Mouse (Mus musculus) forebrain, embryonic 14.5 days (tissue): Measurements from ENCODE around the gene Rnaseh2b. TPM values are rescaled to one million over a fixed set of nuclear protein-coding genes. Genes with fewer than 3 reads are reported as not detected.
A peak's percentile ranks its signal among the peaks of the same experiment; 100 is the strongest.

ENCODE experiments used
- ATAC-seq: fragments of 200-750 bp; cut with Nextera tagmentation; 2 replicates; pipeline ENCODE4 v1.8.0; 2017; ENCODE audit warnings: mild to moderate bottlenecking, moderate library complexity
- DNase-seq: peaks from one replicate; pipeline ENCODE4 v3.0.0-alpha.2; 2015; ENCODE audit warnings: low spot score
- H3K27ac ChIP-seq: fragments of 300-500 bp; sonication (generic); 2 replicates; pipeline ENCODE4 v1.5.1; 2014; ENCODE audit warnings: low read depth, mild to moderate bottlenecking, control low read depth, low read length, moderate library complexity
- H3K27me3 ChIP-seq: fragments of 300-500 bp; sonication (generic); replicated peaks from 2 replicates; pipeline ENCODE4 v1.6.1; 2014; ENCODE audit warnings: low read length, control low read depth, mixed read lengths; ENCODE audit not compliant: control insufficient read depth, insufficient read depth
- H3K36me3 ChIP-seq: fragments of 300-500 bp; sonication (generic); 2 replicates; pipeline ENCODE4 v1.6.1; 2014; ENCODE audit warnings: low read length, control low read depth; ENCODE audit not compliant: control insufficient read depth, insufficient read depth
- H3K4me1 ChIP-seq: fragments of 300-500 bp; sonication (generic); 2 replicates; pipeline ENCODE4 v1.6.1; 2014; ENCODE audit warnings: antibody characterized with exemption, low read length, control low read depth; ENCODE audit not compliant: control insufficient read depth, insufficient read depth
- H3K4me2 ChIP-seq: fragments of 300-500 bp; sonication (generic); 2 replicates; pipeline ENCODE4 v1.6.1; 2014; ENCODE audit warnings: mild to moderate bottlenecking, control low read depth, low read length
- H3K4me3 ChIP-seq: fragments of 300-500 bp; sonication (generic); 2 replicates; pipeline ENCODE4 v1.5.1; 2014; ENCODE audit warnings: low read depth, low read length, control low read depth
- H3K9ac ChIP-seq: fragments of 300-500 bp; sonication (generic); 2 replicates; pipeline ENCODE4 v1.6.1; 2014; ENCODE audit warnings: mild to moderate bottlenecking, low read length, control low read depth, moderate library complexity
- H3K9me3 ChIP-seq: fragments of 300-500 bp; sonication (generic); replicated peaks from 2 replicates; pipeline ENCODE4 v1.6.1; 2016; ENCODE audit warnings: low read length, control low read depth, mixed read lengths; ENCODE audit not compliant: control insufficient read depth
- WGBS: fragments of 180-500 bp; shearing (Covaris S2); extraction: QIAGEN DNeasy Blood & Tissue Kit; methylation state at CpG from one replicate; pipeline ENCODE4 v1.1.7; 2014; 5-methylcytosine and 5-hydroxymethylcytosine counted together
- polyA plus RNA-seq: library from polyadenylated mRNA; unstranded; fragments of >200 nt; fragmentation: Nextera tagmentation; extraction: Ambion mirVana; gene quantifications from 2 replicates; pipeline ENCODE4 v1.2.1, GENCODE M21; 2014

The Rnaseh2b gene
- polyA plus RNA-seq, 1 experiment from 2014 or later, result 82.6 TPM

- peak; percentile 59 for DNase-seq
- H3K4me1 ChIP-seq, result peaks cover 19% of the 10 kb centered on the region
- H3K9ac ChIP-seq, result no peak overlapping the region
- peak overlapping the region; percentile 18; the same call in 1 of the 2 replicates for H3K27ac ChIP-seq
- H3K36me3 ChIP-seq, result no peaks in the 10 kb centered on the region
- H3K9me3 ChIP-seq, result no peaks in the 10 kb centered on the region
- no peaks in the 10 kb centered on the region for H3K27me3 ChIP-seq
- no peak overlapping the region for H3K4me3 ChIP-seq
- 21% methylated on average over 2 of the region's 2 CpGs for WGBS
- ATAC-seq, result no peak
- H3K4me2 ChIP-seq, result no peak overlapping the region
Observed at GRCm38 (mm10) chr14:62327171-62327570, 34.8 kb downstream of the Rnaseh2b start.

- no peak overlapping the region for H3K27ac ChIP-seq
- H3K9ac ChIP-seq, result no peak overlapping the region
- peaks cover 19% of the 10 kb centered on the region for H3K4me1 ChIP-seq
- no peaks in the 10 kb centered on the region for H3K36me3 ChIP-seq
- no peak for ATAC-seq
- 47% methylated on average over 6 of the region's 6 CpGs for WGBS
- H3K4me3 ChIP-seq, result no peak overlapping the region
- no peak for DNase-seq
- no peak overlapping the region for H3K4me2 ChIP-seq
- H3K9me3 ChIP-seq, result no peaks in the 10 kb centered on the region
- no peaks in the 10 kb centered on the region for H3K27me3 ChIP-seq
Observed at GRCm38 (mm10) chr14:62328606-62329005, 36.2 kb downstream of the Rnaseh2b start.

- Histone ChIP-seq H3K36me3 (no peaks in the 10 kb centered on the region), H3K27me3 (no peaks in the 10 kb centered on the region), H3K9ac (no peak overlapping the region), H3K4me1 (peaks cover 19% of the 10 kb centered on the region), H3K4me3 (no peak overlapping the region), H3K4me2 (no peak overlapping the region), H3K9me3 (no peaks in the 10 kb centered on the region), H3K27ac (no peak overlapping the region)
- DNase-seq, result no peak
- ATAC-seq, result no peak
- WGBS, result 80% methylated on average over 3 of the region's 3 CpGs
Observed at GRCm38 (mm10) chr14:62329631-62330030, 37.2 kb downstream of the Rnaseh2b start.

- Histone ChIP-seq H3K9ac (peak overlapping the region; percentile 76), H3K27me3 (no peaks in the 10 kb centered on the region), H3K4me1 (peaks cover 17% of the 10 kb centered on the region), H3K36me3 (no peaks in the 10 kb centered on the region), H3K4me3 (peak overlapping the region; percentile 72), H3K4me2 (peak overlapping the region; percentile 78), H3K27ac (peak overlapping the region; percentile 83), H3K9me3 (no peaks in the 10 kb centered on the region)
- WGBS, result 12% methylated on average over 6 of the region's 6 CpGs
- ATAC-seq, result peak; percentile 37; the same call in 1 of the 2 replicates
- no peak for DNase-seq
Observed at GRCm38 (mm10) chr14:62331457-62331856, 39.1 kb downstream of the Rnaseh2b start.

GRCm38 (mm10) chr14:62331866-62332619 is 39.7 kb downstream of the Rnaseh2b start:
- H3K36me3 ChIP-seq, result no peaks in the 10 kb centered on the region
- ATAC-seq, result peak; percentile 84
- peak overlapping the region; percentile 78 for H3K4me2 ChIP-seq
- H3K9me3 ChIP-seq, result no peaks in the 10 kb centered on the region
- H3K27ac ChIP-seq, result peak overlapping the region; percentile 83
- H3K9ac ChIP-seq, result peak overlapping the region; percentile 76
- peak overlapping the region; percentile 72 for H3K4me3 ChIP-seq
- under 1% methylated on average over 61 of the region's 62 CpGs for WGBS
- no peaks in the 10 kb centered on the region for H3K27me3 ChIP-seq
- DNase-seq, result peak; percentile 93
- H3K4me1 ChIP-seq, result peaks cover 13% of the 10 kb centered on the region; the same call in 1 of the 2 replicates

GRCm38 (mm10) chr14:62333909-62334687 is 41.7 kb downstream of the Rnaseh2b start:
- Histone ChIP-seq H3K36me3 (no peaks in the 10 kb centered on the region), H3K9ac (no peak overlapping the region), H3K4me1 (peaks cover 11% of the 10 kb centered on the region; the same call in 1 of the 2 replicates), H3K9me3 (no peaks in the 10 kb centered on the region), H3K27ac (no peak overlapping the region), H3K27me3 (no peaks in the 10 kb centered on the region), H3K4me2 (no peak overlapping the region), H3K4me3 (no peak overlapping the region)
- WGBS, result 77% methylated on average over 9 of the region's 9 CpGs
- DNase-seq (no peak), ATAC-seq (no peak)

GRCm38 (mm10) chr14:62339196-62339595 is 46.8 kb downstream of the Rnaseh2b start:
- WGBS, result 80% methylated on average over 1 of the region's 1 CpGs
- peaks cover 16% of the 10 kb centered on the region for H3K4me1 ChIP-seq
- ATAC-seq, result no peak

GRCm38 (mm10) chr14:62341887-62342642 is 49.7 kb downstream of the Rnaseh2b start:
- H3K4me1 ChIP-seq, result peaks cover 14% of the 10 kb centered on the region
- no peaks in the 10 kb centered on the region for H3K9me3 ChIP-seq
- DNase-seq, result peak; percentile 45
- H3K27me3 ChIP-seq, result no peaks in the 10 kb centered on the region
- peak overlapping the region; percentile 17; the same call in 1 of the 2 replicates for H3K9ac ChIP-seq
- H3K36me3 ChIP-seq, result 0 out of 2 replicates have a peak, but pooled peaks cover 4% of the 10 kb centered on the region
- no peak overlapping the region for H3K4me2 ChIP-seq
- ATAC-seq, result no peak
- no peak overlapping the region for H3K4me3 ChIP-seq
- 53% methylated on average over 8 of the region's 8 CpGs for WGBS
- peak overlapping the region; percentile 60 for H3K27ac ChIP-seq

More at GRCm38 (mm10) chr14:62339196-62339595, 46.8 kb downstream of the Rnaseh2b start:
- Histone ChIP-seq H3K9me3 (no peaks in the 10 kb centered on the region), H3K4me3 (no peak overlapping the region), H3K4me2 (no peak overlapping the region), H3K9ac (no peak overlapping the region), H3K27ac (no peak overlapping the region), H3K27me3 (no peaks in the 10 kb centered on the region), H3K36me3 (0 out of 2 replicates have a peak, but pooled peaks cover 4% of the 10 kb centered on the region)
- no peak for DNase-seq
